9 mouse cellular contexts compared by ENCODE assay signal in the genomic region with DNA sequence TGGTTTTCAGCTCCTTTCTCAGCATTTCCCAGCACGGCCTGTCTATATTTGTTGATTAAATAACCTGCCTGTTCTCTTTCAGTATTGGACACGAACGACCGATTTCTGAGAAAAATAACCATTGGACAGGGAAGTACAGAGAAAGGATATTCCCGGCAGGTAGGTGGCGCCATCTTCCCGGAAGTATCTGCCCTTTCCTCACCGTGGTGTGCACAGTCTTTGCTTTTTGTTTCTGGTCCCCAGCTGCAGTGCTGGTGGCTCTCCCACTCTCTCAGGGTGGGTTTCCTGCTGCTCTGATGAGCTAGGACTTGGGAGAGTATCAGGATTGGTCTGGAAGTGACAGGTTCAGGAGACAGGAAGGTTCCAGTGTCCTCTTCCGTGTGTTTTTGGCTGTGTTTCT.
DNase-seq lines count a peak whose midpoint lies in the region; ATAC-seq and TF ChIP-seq lines count a peak whose summit lies in the region.
"Had no signal": no experiment of that assay in that cellular context is flagged by ENCODE, and none has a peak within 500 bp of the region (broad histone marks: within the 10 kb centered on the region; RNA-seq: fewer than 3 reads in every experiment).

No protein-coding gene starts in this region.

- no peak for ATAC-seq in forebrain, embryonic 12.5 days (ENCODE audit: low FRiP score)
- peak; percentile 60; the same call in 1 of the 2 replicates for ATAC-seq in forebrain, postnatal 0 days
- peak; percentile 81 for ATAC-seq in stomach, postnatal 0 days (ENCODE audit: low FRiP score, low TSS enrichment)

- no peak overlapping the region for H3K9ac ChIP-seq in forebrain, embryonic 12.5 days
- no peak overlapping the region for H3K9ac ChIP-seq in forebrain, postnatal 0 days
- H3K9ac ChIP-seq in stomach, postnatal 0 days (ENCODE audit: low read length), result no peak overlapping the region

- H3K9me3 ChIP-seq in forebrain, embryonic 10.5 days, result no peaks in the 10 kb centered on the region
- no peaks in the 10 kb centered on the region for H3K9me3 ChIP-seq in forebrain, embryonic 12.5 days
- H3K9me3 ChIP-seq in forebrain, postnatal 0 days (ENCODE audit: low read length), result no peaks in the 10 kb centered on the region
- no peaks in the 10 kb centered on the region for H3K9me3 ChIP-seq in stomach, postnatal 0 days (ENCODE audit: control insufficient read depth, low read length)
- H3K9me3 ChIP-seq: G1E had no signal

- peak; percentile 31 for DNase-seq in forebrain, embryonic 10.5 days (ENCODE audit: extremely low spot score, low spot score)
- peak; percentile 28 to 48 for DNase-seq in B cell, adult 2 months
- peak; percentile 82 for DNase-seq in brain, adult 2 months (ENCODE audit: low read depth, low spot score)
- DNase-seq in forebrain, postnatal 0 days, result peak; percentile 35
- peak; percentile 72 to 76 for DNase-seq in kidney, postnatal 4 days
- peak; percentile 43 for DNase-seq in lung, postnatal 25 days (ENCODE audit: low spot score)
- DNase-seq in stomach, postnatal 0 days (ENCODE audit: low spot score), result peak; percentile 70

- H3K27me3 ChIP-seq in forebrain, embryonic 10.5 days (ENCODE audit: poor library complexity, severe bottlenecking), result no peaks in the 10 kb centered on the region
- H3K27me3 ChIP-seq in forebrain, embryonic 12.5 days, result no peaks in the 10 kb centered on the region
- H3K27me3 ChIP-seq in forebrain, postnatal 0 days (ENCODE audit: insufficient read depth, low read length), result no peaks in the 10 kb centered on the region
- H3K27me3 ChIP-seq in stomach, postnatal 0 days (ENCODE audit: control insufficient read depth, insufficient read depth, low read length), result no peaks in the 10 kb centered on the region

- no peaks in the 10 kb centered on the region for H3K4me1 ChIP-seq in forebrain, embryonic 10.5 days
- H3K4me1 ChIP-seq in forebrain, embryonic 12.5 days, result no peaks in the 10 kb centered on the region
- H3K4me1 ChIP-seq in forebrain, postnatal 0 days (ENCODE audit: insufficient read depth), result no peaks in the 10 kb centered on the region
- no peaks in the 10 kb centered on the region for H3K4me1 ChIP-seq in stomach, postnatal 0 days (replicated peaks; ENCODE audit: control insufficient read depth, insufficient read depth)

- 83% methylated on average over 9 of the region's 9 CpGs for WGBS in forebrain, embryonic 10.5 days
- 83% methylated on average over 9 of the region's 9 CpGs for WGBS in forebrain, embryonic 12.5 days
- 70% methylated on average over 9 of the region's 9 CpGs for WGBS in forebrain, postnatal 0 days
- whole genome bisulfite sequencing in stomach, postnatal 0 days, result 60% methylated on average over 9 of the region's 9 CpGs

- no peak overlapping the region for H3K4me3 ChIP-seq in forebrain, embryonic 10.5 days
- no peak overlapping the region for H3K4me3 ChIP-seq in forebrain, embryonic 12.5 days (replicated peaks)
- no peak overlapping the region for H3K4me3 ChIP-seq in forebrain, postnatal 0 days (ENCODE audit: low read depth, low read length)
- H3K4me3 ChIP-seq in stomach, postnatal 0 days (ENCODE audit: low read depth, low read length), result no peak overlapping the region

- no peak for TF ChIP-seq EP300 in stomach, postnatal 0 days (optimal IDR thresholded peaks at IDR 0.05)

- no peak overlapping the region for H3K27ac ChIP-seq in forebrain, embryonic 10.5 days
- H3K27ac ChIP-seq in forebrain, embryonic 12.5 days, result no peak overlapping the region
- no peak overlapping the region for H3K27ac ChIP-seq in forebrain, postnatal 0 days (ENCODE audit: low read depth, low read length)
- no peak overlapping the region for H3K27ac ChIP-seq in stomach, postnatal 0 days (replicated peaks)

- peaks cover 43% of the 10 kb centered on the region for H3K36me3 ChIP-seq in forebrain, embryonic 10.5 days (replicated peaks)
- H3K36me3 ChIP-seq in forebrain, embryonic 12.5 days (replicated peaks), result 0 out of 2 replicates have a peak, but pooled peaks cover 4% of the 10 kb centered on the region
- no peaks in the 10 kb centered on the region for H3K36me3 ChIP-seq in forebrain, postnatal 0 days (ENCODE audit: insufficient read depth)
- H3K36me3 ChIP-seq in stomach, postnatal 0 days (ENCODE audit: control insufficient read depth, insufficient read depth, low read length), result no peaks in the 10 kb centered on the region

- H3K4me2 ChIP-seq in forebrain, embryonic 12.5 days, result no peak overlapping the region
- H3K4me2 ChIP-seq in forebrain, postnatal 0 days (ENCODE audit: low read depth), result no peak overlapping the region
- no peak overlapping the region for H3K4me2 ChIP-seq in stomach, postnatal 0 days (replicated peaks; ENCODE audit: low read depth)

- TF ChIP-seq CTCF in forebrain, postnatal 0 days (IDR thresholded peaks at IDR 0.05; ENCODE audit: low read depth), result peak; percentile 64
- TF ChIP-seq CTCF in stomach, postnatal 0 days (IDR thresholded peaks at IDR 0.05; ENCODE audit: low read depth), result peak; percentile 83

Comparison
In these comparisons a context has a peak if more than half of its experiments do, and no peak if none do; other contexts are left out.
1. DNase-seq: peak in every context shown above with its lines; median percentile 82 in brain, adult 2 months; 74 in kidney, postnatal 4 days; 70 in stomach, postnatal 0 days; 43 in lung, postnatal 25 days; 38 in B cell, adult 2 months; 35 in forebrain, postnatal 0 days; 31 in forebrain, embryonic 10.5 days.